ENCODE assay signal across 9 mouse cellular contexts in genomic region chr9:56847523-56847922, GRCm38 (mm10). TPM values are rescaled to one million over a fixed set of nuclear protein-coding genes. Genes with fewer than 3 reads are reported as not detected.
DNase-seq lines count a peak whose midpoint lies in the region; ATAC-seq lines count a peak whose summit lies in the region.
"Had no signal": no experiment of that assay in that cellular context is flagged by ENCODE, and none has a peak within 500 bp of the region (broad histone marks: within the 10 kb centered on the region; RNA-seq: fewer than 3 reads in every experiment).

No protein-coding gene starts in this region.

- intact Hi-C loops in heart, postnatal 14 days (cut with DNase I): no loop called here

- H3K4me2 ChIP-seq in intestine, embryonic 14.5 days (ENCODE audit: low read length): no peak overlapping the region
- H3K4me2 ChIP-seq in intestine, embryonic 16.5 days (ENCODE audit: low read depth, low read length): no peak overlapping the region
- H3K4me2 ChIP-seq in midbrain, embryonic 13.5 days (replicated peaks): no peak overlapping the region
- H3K4me2 ChIP-seq: embryonic facial prominence, embryonic 12.5 days had no signal

- H3K36me3 ChIP-seq in intestine, embryonic 14.5 days (ENCODE audit: control insufficient read depth, insufficient read depth, low read length): no peaks in the 10 kb centered on the region
- no peaks in the 10 kb centered on the region for H3K36me3 ChIP-seq in intestine, embryonic 16.5 days (ENCODE audit: control insufficient read depth, insufficient read depth, low read length)
- no peaks in the 10 kb centered on the region for H3K36me3 ChIP-seq in midbrain, embryonic 13.5 days
- H3K36me3 ChIP-seq: embryonic facial prominence, embryonic 12.5 days had no signal

- H3K9me3 ChIP-seq in intestine, embryonic 14.5 days (ENCODE audit: control insufficient read depth, low read length): no peaks in the 10 kb centered on the region
- H3K9me3 ChIP-seq in intestine, embryonic 16.5 days (ENCODE audit: control insufficient read depth, low read length): no peaks in the 10 kb centered on the region
- no peaks in the 10 kb centered on the region for H3K9me3 ChIP-seq in midbrain, embryonic 13.5 days
- H3K9me3 ChIP-seq: embryonic facial prominence, embryonic 12.5 days had no signal

- H3K9ac ChIP-seq in intestine, embryonic 14.5 days (ENCODE audit: low read length): no peak overlapping the region
- H3K9ac ChIP-seq in intestine, embryonic 16.5 days (ENCODE audit: low read depth, low read length): no peak overlapping the region
- no peak overlapping the region for H3K9ac ChIP-seq in midbrain, embryonic 13.5 days (replicated peaks)
- H3K9ac ChIP-seq: embryonic facial prominence, embryonic 12.5 days had no signal

- H3K4me3 ChIP-seq in intestine, embryonic 14.5 days (ENCODE audit: low read depth, low read length): no peak overlapping the region
- no peak overlapping the region for H3K4me3 ChIP-seq in intestine, embryonic 16.5 days (ENCODE audit: low read length)
- H3K4me3 ChIP-seq in midbrain, embryonic 13.5 days (replicated peaks): no peak overlapping the region
- H3K4me3 ChIP-seq: embryonic facial prominence, embryonic 12.5 days had no signal

- ATAC-seq in intestine, embryonic 14.5 days (replicated peaks; ENCODE audit: low FRiP score, low TSS enrichment, low read depth): no peak
- no peak for ATAC-seq in intestine, embryonic 16.5 days
- ATAC-seq in midbrain, embryonic 13.5 days: peak; percentile 61; the same call in 1 of the 2 replicates

- 16% methylated on average over 3 of the region's 3 CpGs for WGBS in intestine, embryonic 14.5 days
- WGBS in intestine, embryonic 16.5 days: 22% methylated on average over 3 of the region's 3 CpGs
- 18% methylated on average over 3 of the region's 3 CpGs for WGBS in midbrain, embryonic 13.5 days

- H3K27me3 ChIP-seq in intestine, embryonic 14.5 days (replicated peaks; ENCODE audit: control insufficient read depth, insufficient read depth, low read length): no peaks in the 10 kb centered on the region
- 0 out of 2 replicates have a peak, but pooled peaks cover 3% of the 10 kb centered on the region for H3K27me3 ChIP-seq in intestine, embryonic 16.5 days (replicated peaks; ENCODE audit: control insufficient read depth, insufficient read depth, low read length)
- H3K27me3 ChIP-seq in midbrain, embryonic 13.5 days: no peaks in the 10 kb centered on the region

- DNase-seq in intestine, embryonic 14.5 days (ENCODE audit: low spot score): peak; percentile 83
- peak; percentile 81 for DNase-seq in adrenal gland, postnatal 14 days
- DNase-seq in embryo, embryonic 11.5 days (ENCODE audit: low read depth, low spot score): peak; percentile 54
- DNase-seq in heart, postnatal 14 days: peak; percentile 69 to 82
- DNase-seq in layer of hippocampus, postnatal 36 days: peak; percentile 75 to 76
- peak; percentile 36 to 79 for DNase-seq in spleen, postnatal 4 days (ENCODE audit: low spot score in 2 of 2)

- peaks cover 25% of the 10 kb centered on the region for H3K4me1 ChIP-seq in intestine, embryonic 14.5 days (replicated peaks; ENCODE audit: control insufficient read depth, insufficient read depth, low read length)
- peaks cover 27% of the 10 kb centered on the region for H3K4me1 ChIP-seq in intestine, embryonic 16.5 days (ENCODE audit: control insufficient read depth, insufficient read depth, low read length)
- H3K4me1 ChIP-seq in midbrain, embryonic 13.5 days (replicated peaks): peaks cover 20% of the 10 kb centered on the region

- no peak overlapping the region for H3K27ac ChIP-seq in intestine, embryonic 14.5 days (ENCODE audit: low read depth)
- H3K27ac ChIP-seq in intestine, embryonic 16.5 days (ENCODE audit: low read length): no peak overlapping the region
- H3K27ac ChIP-seq in midbrain, embryonic 13.5 days: no peak overlapping the region
- H3K27ac ChIP-seq: embryonic facial prominence, embryonic 12.5 days had no signal

RNA-seq across cellular contexts. Expression of gene Odf3l1, which starts 17.0 kb away (rescaled TPM):
- polyA plus RNA-seq in intestine, embryonic 14.5 days (2014; fragmentation: Nextera tagmentation; extraction: Ambion mirVana): 1.6 and 1.8 TPM in 2 replicates
- polyA plus RNA-seq in intestine, embryonic 16.5 days (2015; fragmentation: Nextera tagmentation; extraction: Ambion mirVana): 1.4 and 1.5 TPM in 2 replicates
- 2.0 and 3.2 TPM in 2 replicates for total RNA-seq in adrenal gland, postnatal 14 days (2021)
- total RNA-seq in heart, postnatal 14 days (2021): not detected
- not detected for total RNA-seq in layer of hippocampus, postnatal 36 days (2021)
- polyA plus RNA-seq in midbrain, embryonic 13.5 days (2015; fragmentation: Nextera tagmentation; extraction: Ambion mirVana): not detected in 2 replicates

RNA-seq across cellular contexts. Expression of gene Cspg4, which starts 17.3 kb away (rescaled TPM):
- polyA plus RNA-seq in intestine, embryonic 14.5 days (2014; fragmentation: Nextera tagmentation; extraction: Ambion mirVana): 17.6 and 21.0 TPM in 2 replicates
- 17.4 and 18.2 TPM in 2 replicates for polyA plus RNA-seq in intestine, embryonic 16.5 days (2015; fragmentation: Nextera tagmentation; extraction: Ambion mirVana)
- 12.5 and 17.0 TPM in 2 replicates for total RNA-seq in adrenal gland, postnatal 14 days (2021)
- total RNA-seq in heart, postnatal 14 days (2021): 10 to 100 TPM; 26.1 to 28.4 TPM
- 10 to 100 TPM; 18.0 to 19.7 TPM for total RNA-seq in layer of hippocampus, postnatal 36 days (2021)
- polyA plus RNA-seq in midbrain, embryonic 13.5 days (2015; fragmentation: Nextera tagmentation; extraction: Ambion mirVana): 3.2 and 3.5 TPM in 2 replicates

RNA-seq across cellular contexts. Expression of gene Lingo1, which starts 51.3 kb away (rescaled TPM):
- polyA plus RNA-seq in intestine, embryonic 14.5 days (2014; fragmentation: Nextera tagmentation; extraction: Ambion mirVana): 1.9 and 2.6 TPM in 2 replicates
- 1.0 and 1.7 TPM in 2 replicates for polyA plus RNA-seq in intestine, embryonic 16.5 days (2015; fragmentation: Nextera tagmentation; extraction: Ambion mirVana)
- total RNA-seq in adrenal gland, postnatal 14 days (2021): 1.4 and 3.0 TPM in 2 replicates
- 1 to 10 TPM; 1.4 TPM for total RNA-seq in heart, postnatal 14 days (2021)
- 100 to 1,000 TPM; 235 to 257 TPM for total RNA-seq in layer of hippocampus, postnatal 36 days (2021)
- 35.1 and 39.0 TPM in 2 replicates for polyA plus RNA-seq in midbrain, embryonic 13.5 days (2015; fragmentation: Nextera tagmentation; extraction: Ambion mirVana)

Comparison
In these comparisons a context has a peak if more than half of its experiments do, and no peak if none do; other contexts are left out.
1. RNA of gene Lingo1, which starts 51.3 kb away (total RNA-seq): 235 to 257 TPM in layer of hippocampus, postnatal 36 days; 1.4 to 3.0 TPM in adrenal gland, postnatal 14 days and 1.4 TPM in heart, postnatal 14 days; every median in the first group is over 10 times any median in the second.
2. Peak in every context shown above with its lines, with median percentiles within 50 percentile points of each other: DNase-seq.